Mouse (Mus musculus): ENCODE results near the gene Kctd2. TPM values are rescaled to one million over a fixed set of nuclear protein-coding genes. Genes with fewer than 3 reads are reported as not detected.
"Not testable (repeated sequence)": the region's sequence is repeated elsewhere in the genome, so short reads cannot be mapped to it uniquely, and the experiment has no call there.

Kctd2 gene
- polyA plus RNA-seq, 1 experiment from 2014 or later = 33.0 TPM

GRCm38 (mm10) chr11:115448998-115449397 lies 29.1 kb downstream of the Kctd2 start:
- Histone ChIP-seq H3K9me3 (replicated peaks) (no peaks in the 10 kb centered on the region), H3K9ac (no peak overlapping the region), H3K27ac (no peak overlapping the region), H3K36me3 (no peaks in the 10 kb centered on the region), H3K4me3 (no peak overlapping the region), H3K4me2 (replicated peaks) (no peak overlapping the region), H3K27me3 (0 out of 2 replicates have a peak, but pooled peaks cover 3% of the 10 kb centered on the region), H3K4me1 (no peaks in the 10 kb centered on the region)
- WGBS = 55% methylated on average over 7 of the region's 7 CpGs
- no peak for ATAC-seq (ENCODE audit: low FRiP score)

- no peaks in the 10 kb centered on the region for H3K4me1 ChIP-seq
- 0 out of 2 replicates have a peak, but pooled peaks cover 3% of the 10 kb centered on the region for H3K27me3 ChIP-seq
- H3K4me3 ChIP-seq = no peak overlapping the region
- no peak for ATAC-seq (ENCODE audit: low FRiP score)
- 95% methylated on average over 7 of the region's 7 CpGs for WGBS
- no peak overlapping the region for H3K4me2 ChIP-seq (replicated peaks)
- no peak overlapping the region for H3K9ac ChIP-seq
- H3K27ac ChIP-seq = no peak overlapping the region
- peaks cover 4% of the 10 kb centered on the region; the same call in 1 of the 2 replicates for H3K9me3 ChIP-seq (replicated peaks)
- H3K36me3 ChIP-seq = no peaks in the 10 kb centered on the region
These were observed 30.2 kb downstream of the Kctd2 start for GRCm38 (mm10) chr11:115450176-115450575.

GRCm38 (mm10) chr11:115451781-115452241 lies 31.9 kb downstream of the Kctd2 start:
- no peak overlapping the region for H3K27ac ChIP-seq
- no peak overlapping the region for H3K9ac ChIP-seq
- no peaks in the 10 kb centered on the region for H3K36me3 ChIP-seq
- no peak overlapping the region for H3K4me3 ChIP-seq
- WGBS = 92% methylated on average over 8 of the region's 8 CpGs
- peaks cover 5% of the 10 kb centered on the region; the same call in 1 of the 2 replicates for H3K9me3 ChIP-seq (replicated peaks)
- H3K4me1 ChIP-seq = no peaks in the 10 kb centered on the region
- H3K27me3 ChIP-seq = 0 out of 2 replicates have a peak, but pooled peaks cover 3% of the 10 kb centered on the region
- H3K4me2 ChIP-seq (replicated peaks) = no peak overlapping the region
- ATAC-seq (ENCODE audit: low FRiP score) = no peak

GRCm38 (mm10) chr11:115452281-115452860 lies 32.4 kb downstream of the Kctd2 start:
- Histone ChIP-seq H3K27ac (no peak overlapping the region), H3K4me3 (no peak overlapping the region), H3K4me2 (replicated peaks) (no peak overlapping the region), H3K36me3 (no peaks in the 10 kb centered on the region), H3K9ac (no peak overlapping the region), H3K27me3 (0 out of 2 replicates have a peak, but pooled peaks cover 3% of the 10 kb centered on the region), H3K9me3 (replicated peaks) (peaks cover 5% of the 10 kb centered on the region; the same call in 1 of the 2 replicates), H3K4me1 (peaks cover under 1% of the 10 kb centered on the region; the same call in 1 of the 2 replicates)
- WGBS = 86% methylated on average over 7 of the region's 7 CpGs
- ATAC-seq (ENCODE audit: low FRiP score) = no peak

GRCm38 (mm10) chr11:115453306-115453705 lies 33.4 kb downstream of the Kctd2 start:
- Histone ChIP-seq H3K9me3 (replicated peaks) (peaks cover 5% of the 10 kb centered on the region; the same call in 1 of the 2 replicates), H3K4me3 (no peak overlapping the region), H3K4me2 (replicated peaks) (no peak overlapping the region), H3K9ac (no peak overlapping the region), H3K27me3 (no peaks in the 10 kb centered on the region), H3K36me3 (no peaks in the 10 kb centered on the region), H3K4me1 (peaks cover 4% of the 10 kb centered on the region; the same call in 1 of the 2 replicates), H3K27ac (no peak overlapping the region)
- ATAC-seq (ENCODE audit: low FRiP score) = no peak
- WGBS = 76% methylated on average over 4 of the region's 4 CpGs

GRCm38 (mm10) chr11:115454822-115455221 lies 34.9 kb downstream of the Kctd2 start:
- H3K4me3 ChIP-seq; ATAC-seq (ENCODE audit: low FRiP score); H3K9me3 ChIP-seq (replicated peaks); H3K4me1 ChIP-seq; H3K9ac ChIP-seq; H3K4me2 ChIP-seq (replicated peaks); H3K27me3 ChIP-seq; H3K27ac ChIP-seq; H3K36me3 ChIP-seq: not testable (repeated sequence)
- WGBS = 89% methylated on average over 6 of the region's 6 CpGs

GRCm38 (mm10) chr11:115455619-115456018 lies 35.7 kb downstream of the Kctd2 start:
- H3K4me3 ChIP-seq = no peak overlapping the region
- ATAC-seq (ENCODE audit: low FRiP score) = no peak
- 87% methylated on average over 15 of the region's 15 CpGs for WGBS

GRCm38 (mm10) chr11:115456182-115456581 lies 36.3 kb downstream of the Kctd2 start:
- Histone ChIP-seq H3K9ac (no peak overlapping the region), H3K4me1 (peaks cover 4% of the 10 kb centered on the region; the same call in 1 of the 2 replicates), H3K36me3 (no peaks in the 10 kb centered on the region), H3K27me3 (no peaks in the 10 kb centered on the region), H3K4me3 (no peak overlapping the region), H3K27ac (no peak overlapping the region), H3K9me3 (replicated peaks) (peaks cover 5% of the 10 kb centered on the region; the same call in 1 of the 2 replicates), H3K4me2 (replicated peaks) (no peak overlapping the region)
- no peak for ATAC-seq (ENCODE audit: low FRiP score)
- WGBS = 86% methylated on average over 5 of the region's 5 CpGs

More at GRCm38 (mm10) chr11:115455619-115456018, 35.7 kb downstream of the Kctd2 start:
- Histone ChIP-seq H3K4me2 (replicated peaks) (no peak overlapping the region), H3K27ac (no peak overlapping the region), H3K36me3 (no peaks in the 10 kb centered on the region), H3K4me1 (peaks cover 4% of the 10 kb centered on the region; the same call in 1 of the 2 replicates), H3K9me3 (replicated peaks) (peaks cover 5% of the 10 kb centered on the region; the same call in 1 of the 2 replicates), H3K27me3 (no peaks in the 10 kb centered on the region), H3K9ac (no peak overlapping the region)

GRCm38 (mm10) chr11:115457405-115457804 lies 37.5 kb downstream of the Kctd2 start:
- Histone ChIP-seq H3K27ac (no peak overlapping the region), H3K4me1 (peaks cover 4% of the 10 kb centered on the region; the same call in 1 of the 2 replicates), H3K27me3 (no peaks in the 10 kb centered on the region; the same call in none of the 2 replicates), H3K4me3 (no peak overlapping the region), H3K9me3 (replicated peaks) (peaks cover 5% of the 10 kb centered on the region; the same call in 1 of the 2 replicates), H3K4me2 (replicated peaks) (no peak overlapping the region), H3K36me3 (no peaks in the 10 kb centered on the region), H3K9ac (no peak overlapping the region)
- WGBS = 31% methylated on average over 6 of the region's 6 CpGs
- no peak for ATAC-seq (ENCODE audit: low FRiP score)

- H3K36me3 ChIP-seq = no peaks in the 10 kb centered on the region
- H3K4me1 ChIP-seq = peaks cover 4% of the 10 kb centered on the region; the same call in 1 of the 2 replicates
- H3K4me2 ChIP-seq (replicated peaks) = no peak overlapping the region
- no peak overlapping the region for H3K27ac ChIP-seq
- ATAC-seq (ENCODE audit: low FRiP score) = no peak
- H3K4me3 ChIP-seq = no peak overlapping the region
- H3K9me3 ChIP-seq (replicated peaks) = no peaks in the 10 kb centered on the region
- H3K9ac ChIP-seq = no peak overlapping the region
- 22% methylated on average over 8 of the region's 8 CpGs for WGBS
- no peaks in the 10 kb centered on the region; the same call in none of the 2 replicates for H3K27me3 ChIP-seq
These were observed 41.0 kb downstream of the Kctd2 start for GRCm38 (mm10) chr11:115460976-115461375.

- no peak overlapping the region for H3K27ac ChIP-seq
- H3K9ac ChIP-seq = no peak overlapping the region
- H3K4me1 ChIP-seq = peaks cover 4% of the 10 kb centered on the region; the same call in 1 of the 2 replicates
- no peaks in the 10 kb centered on the region for H3K9me3 ChIP-seq (replicated peaks)
- no peaks in the 10 kb centered on the region; the same call in none of the 2 replicates for H3K27me3 ChIP-seq
- no peak for ATAC-seq (ENCODE audit: low FRiP score)
- no peaks in the 10 kb centered on the region for H3K36me3 ChIP-seq
- H3K4me3 ChIP-seq = no peak overlapping the region
- no peak overlapping the region for H3K4me2 ChIP-seq (replicated peaks)
- 77% methylated on average over 5 of the region's 5 CpGs for WGBS
These were observed 41.9 kb downstream of the Kctd2 start for GRCm38 (mm10) chr11:115461846-115462242.

GRCm38 (mm10) chr11:115462243-115462891 lies 42.4 kb downstream of the Kctd2 start, which contains the start of gene Slc16a5:
Gene Slc16a5 (plus strand): TSS chr11:115462474.
- no peak for ATAC-seq (ENCODE audit: low FRiP score)

More at GRCm38 (mm10) chr11:115462243-115462891, 42.4 kb downstream of the Kctd2 start, which contains the start of gene Slc16a5:
- H3K27ac ChIP-seq = no peak within 1 kb of the TSS
- no peaks in the 10 kb centered on the region for H3K9me3 ChIP-seq (replicated peaks)
- no peak within 1 kb of the TSS for H3K4me2 ChIP-seq (replicated peaks)
- H3K9ac ChIP-seq = no peak within 1 kb of the TSS; the same call in 1 of the 2 replicates
- H3K4me1 ChIP-seq = peaks cover 6% of the 10 kb centered on the region
- H3K36me3 ChIP-seq = no peaks in the 10 kb centered on the region
- H3K4me3 ChIP-seq = no peak within 1 kb of the TSS
- WGBS = 77% methylated on average over 16 of the region's 16 CpGs
- H3K27me3 ChIP-seq = no peaks in the 10 kb centered on the region; the same call in none of the 2 replicates
